Mouse (Mus musculus): Measurements from ENCODE around the gene Ptprj. TPM values are rescaled to one million over a fixed set of nuclear protein-coding genes. Genes with fewer than 3 reads are reported as not detected.

The Ptprj gene
- polyA plus RNA-seq, 1 experiment from 2014 or later = 1.5 TPM

DNA sequence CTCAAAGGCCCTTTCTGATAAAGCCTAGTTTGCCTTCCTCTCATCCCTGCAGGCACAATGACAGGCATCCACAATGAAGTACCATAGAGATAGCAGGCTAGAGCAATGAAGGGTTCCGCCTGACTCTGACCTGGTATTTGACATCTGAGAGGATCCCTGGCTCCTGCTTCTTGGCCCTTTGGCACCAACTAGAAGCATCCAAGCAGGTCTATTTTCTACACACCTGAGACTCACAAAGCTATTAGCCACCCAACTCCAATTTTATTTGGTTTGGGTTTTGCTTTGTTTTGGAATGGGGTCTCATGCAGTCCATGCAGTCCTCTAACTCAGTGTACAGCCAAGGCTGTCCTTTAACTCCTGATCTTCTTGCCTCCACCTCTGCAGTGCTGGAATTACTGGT lies 7.7 kb upstream of the Ptprj start:
- no peaks in the 10 kb centered on the region for H3K4me1 ChIP-seq
- H3K4me3 ChIP-seq = no peak overlapping the region
- H3K9me3 ChIP-seq = no peaks in the 10 kb centered on the region
- no peak overlapping the region for H3K4me2 ChIP-seq
- no peak overlapping the region for H3K27ac ChIP-seq
- ATAC-seq (ENCODE audit: insufficient number of reproducible peaks, low FRiP score, low TSS enrichment, low read depth) = no peak
- no peak overlapping the region for H3K9ac ChIP-seq
- 80% methylated on average over 1 of the region's 1 CpGs for WGBS
- H3K36me3 ChIP-seq = no peaks in the 10 kb centered on the region
- no peaks in the 10 kb centered on the region for H3K27me3 ChIP-seq

DNA sequence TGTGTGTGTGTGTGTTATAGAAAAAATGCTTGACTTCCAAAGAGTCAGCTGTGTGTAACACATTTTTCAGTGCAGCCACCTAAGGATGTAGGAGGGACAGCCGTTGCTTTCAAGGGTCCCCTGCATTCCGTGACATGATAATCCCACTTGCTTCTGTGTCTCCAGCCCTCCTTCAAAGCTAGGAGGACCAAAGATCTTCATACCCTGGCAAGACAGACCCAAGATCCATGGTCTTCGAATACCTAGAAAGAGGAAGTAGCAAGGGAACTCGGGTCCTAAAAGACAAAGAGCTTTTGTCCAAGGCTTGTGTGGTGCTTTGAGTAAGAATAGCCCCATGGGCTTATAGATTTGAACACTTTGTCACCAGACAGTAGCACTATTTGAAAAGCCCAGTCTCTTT lies 4.1 kb upstream of the Ptprj start:
- Histone ChIP-seq H3K36me3 (no peaks in the 10 kb centered on the region), H3K9ac (no peak overlapping the region), H3K9me3 (no peaks in the 10 kb centered on the region), H3K4me3 (no peak overlapping the region), H3K4me1 (peaks cover 12% of the 10 kb centered on the region), H3K4me2 (no peak overlapping the region), H3K27ac (no peak overlapping the region), H3K27me3 (0 out of 2 replicates have a peak, but pooled peaks cover 16% of the 10 kb centered on the region)
- ATAC-seq (ENCODE audit: insufficient number of reproducible peaks, low FRiP score, low TSS enrichment, low read depth) = no peak
- 73% methylated on average over 4 of the region's 4 CpGs for WGBS

DNA sequence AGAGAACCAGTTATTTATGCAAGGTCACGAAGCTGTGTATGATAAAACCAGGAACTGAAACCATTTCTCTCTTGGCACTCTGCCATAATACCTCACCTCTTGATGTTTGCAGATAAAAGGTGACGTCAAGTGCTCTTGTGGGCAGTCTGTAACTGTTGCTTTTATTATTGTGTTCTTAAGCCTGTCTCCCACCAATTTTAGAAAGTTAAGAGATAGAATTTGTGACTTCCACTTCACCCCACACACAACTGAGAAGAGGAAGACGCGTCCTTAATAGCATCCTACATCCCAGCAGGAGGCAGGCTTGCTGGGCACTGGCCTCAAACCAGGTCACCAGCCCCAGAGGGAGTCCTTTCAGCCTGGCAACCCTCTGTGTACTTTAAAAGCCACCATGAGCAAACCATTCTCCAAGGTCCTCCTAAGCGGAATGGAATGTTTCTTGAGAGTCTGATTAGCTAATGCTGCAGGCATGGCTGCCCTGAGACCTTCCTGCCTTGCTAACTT lies 3.2 kb upstream of the Ptprj start:
- Histone ChIP-seq H3K36me3 (no peaks in the 10 kb centered on the region), H3K9me3 (no peaks in the 10 kb centered on the region), H3K4me1 (peaks cover 18% of the 10 kb centered on the region), H3K9ac (no peak overlapping the region), H3K4me3 (no peak overlapping the region), H3K27ac (no peak overlapping the region), H3K4me2 (no peak overlapping the region), H3K27me3 (0 out of 2 replicates have a peak, but pooled peaks cover 16% of the 10 kb centered on the region)
- no peak for ATAC-seq (ENCODE audit: insufficient number of reproducible peaks, low FRiP score, low TSS enrichment, low read depth)
- 35% methylated on average over 5 of the region's 5 CpGs for WGBS

DNA sequence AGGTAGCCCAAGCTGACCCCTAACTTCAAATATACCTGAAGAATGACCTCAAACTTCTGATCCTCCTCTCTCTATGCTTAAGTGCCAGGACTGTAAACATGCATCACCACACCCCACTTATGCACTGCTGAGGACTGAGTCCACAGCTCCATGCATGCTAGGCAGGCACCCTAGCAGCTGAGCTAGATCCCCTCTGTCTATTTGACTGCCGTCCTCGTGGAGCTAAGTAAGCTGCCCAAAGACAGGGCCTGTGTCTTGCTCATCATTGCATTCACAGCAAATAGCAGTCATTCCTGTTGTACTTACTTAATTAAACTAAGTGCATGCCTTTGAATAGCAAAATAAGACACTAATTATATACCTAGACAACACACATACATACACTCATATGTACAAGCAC lies 2.4 kb upstream of the Ptprj start:
- H3K4me3 ChIP-seq = no peak overlapping the region
- H3K4me2 ChIP-seq = no peak overlapping the region
- H3K9me3 ChIP-seq = no peaks in the 10 kb centered on the region
- H3K27me3 ChIP-seq = 0 out of 2 replicates have a peak, but pooled peaks cover 16% of the 10 kb centered on the region
- H3K4me1 ChIP-seq = peaks cover 18% of the 10 kb centered on the region
- no peak overlapping the region for H3K9ac ChIP-seq
- WGBS = 61% methylated on average over 2 of the region's 2 CpGs
- no peak overlapping the region for H3K27ac ChIP-seq
- ATAC-seq (ENCODE audit: insufficient number of reproducible peaks, low FRiP score, low TSS enrichment, low read depth) = no peak
- H3K36me3 ChIP-seq = no peaks in the 10 kb centered on the region

DNA sequence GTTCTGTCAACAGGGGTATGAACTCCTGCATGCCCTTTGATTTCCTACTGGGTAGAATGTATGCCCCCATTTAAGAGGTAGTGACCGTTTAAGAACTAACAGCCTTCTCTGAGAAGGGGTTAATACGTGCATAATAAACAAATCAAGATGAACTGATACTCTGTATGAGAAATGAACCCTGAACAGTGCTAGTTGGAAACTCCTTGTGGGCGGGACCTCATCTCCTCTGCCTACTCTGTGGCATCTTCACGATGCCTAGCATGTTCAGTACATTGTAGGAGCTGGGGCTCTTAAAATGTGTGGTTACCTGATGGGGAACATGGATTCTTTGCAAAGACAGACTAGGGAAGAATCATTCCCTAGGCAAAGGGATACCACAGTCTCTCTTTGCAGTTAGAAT lies 1.9 kb upstream of the Ptprj start:
- Histone ChIP-seq H3K27me3 (0 out of 2 replicates have a peak, but pooled peaks cover 16% of the 10 kb centered on the region), H3K4me3 (no peak overlapping the region), H3K27ac (no peak overlapping the region), H3K4me2 (no peak overlapping the region), H3K9me3 (no peaks in the 10 kb centered on the region), H3K9ac (no peak overlapping the region), H3K36me3 (no peaks in the 10 kb centered on the region), H3K4me1 (peaks cover 18% of the 10 kb centered on the region)
- no peak for ATAC-seq (ENCODE audit: insufficient number of reproducible peaks, low FRiP score, low TSS enrichment, low read depth)
- 79% methylated on average over 4 of the region's 4 CpGs for WGBS

DNA sequence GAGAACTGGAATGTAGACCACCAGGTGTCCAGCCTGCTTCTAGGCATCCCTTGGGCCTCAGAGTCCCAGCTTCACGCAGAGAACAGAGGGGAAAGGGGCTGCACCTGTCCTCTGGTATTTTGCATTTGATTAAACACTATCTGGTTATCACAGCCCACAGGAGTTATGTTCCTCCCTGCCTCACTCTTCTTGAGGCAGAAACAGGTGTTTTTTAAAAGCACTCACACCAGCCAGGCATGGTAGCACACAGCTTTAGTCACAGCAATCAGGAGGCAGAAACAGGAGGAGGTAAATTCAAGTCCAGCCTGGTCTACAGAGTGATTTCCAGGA lies 1.3 kb upstream of the Ptprj start:
- 18% methylated on average over 1 of the region's 1 CpGs for WGBS
- H3K4me2 ChIP-seq = no peak overlapping the region

DNA sequence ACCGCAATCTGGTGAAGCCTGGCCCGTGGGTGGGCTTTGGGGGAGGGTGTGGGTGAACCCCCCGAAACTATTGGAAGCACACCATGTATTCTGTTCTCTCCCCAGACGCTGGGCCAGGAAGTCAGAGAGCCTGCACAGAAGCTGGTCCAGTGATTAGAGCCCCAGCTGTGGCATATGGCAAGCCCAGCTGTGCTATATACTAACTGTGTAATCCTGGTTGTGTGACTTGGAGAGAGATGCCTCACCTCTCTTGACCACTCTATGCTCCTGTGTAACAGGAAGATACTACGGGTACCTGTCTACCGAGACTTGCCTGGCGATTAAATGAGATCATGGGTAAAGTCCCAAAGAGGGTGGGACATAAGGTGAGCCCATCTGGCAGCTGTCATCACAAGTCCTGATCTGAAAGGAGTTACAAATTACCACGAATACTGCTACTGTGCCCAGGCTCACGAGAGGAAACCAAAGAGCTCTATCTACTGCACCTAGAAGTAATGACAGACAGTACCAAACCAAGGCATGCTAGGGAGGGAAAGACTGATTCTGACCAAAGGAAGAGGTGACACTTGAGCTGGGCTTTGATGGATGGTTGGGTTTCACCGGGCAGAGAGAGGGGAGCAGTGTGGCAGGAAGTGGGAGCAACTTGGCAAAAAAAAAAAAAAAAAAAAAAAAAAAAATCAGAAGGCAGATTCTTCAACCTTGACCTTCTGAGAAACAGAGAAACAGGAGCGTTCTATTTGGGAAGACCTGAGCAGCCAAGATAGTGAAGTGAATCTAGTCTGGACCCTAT lies 754 bp upstream of the Ptprj start:
- WGBS = 11% methylated on average over 11 of the region's 11 CpGs
- Histone ChIP-seq H3K9me3 (no peaks in the 10 kb centered on the region), H3K4me3 (peak overlapping the region; percentile 60), H3K9ac (peak overlapping the region; percentile 64), H3K36me3 (no peaks in the 10 kb centered on the region), H3K4me2 (peak overlapping the region; percentile 95), H3K27ac (peak overlapping the region; percentile 73), H3K4me1 (peaks cover 18% of the 10 kb centered on the region), H3K27me3 (0 out of 2 replicates have a peak, but pooled peaks cover 16% of the 10 kb centered on the region)
- no peak; the same call in 1 of the 2 replicates for ATAC-seq (ENCODE audit: insufficient number of reproducible peaks, low FRiP score, low TSS enrichment, low read depth)

More for the DNA sequence above, 1.3 kb upstream of the Ptprj start:
- H3K27ac ChIP-seq = no peak overlapping the region
- H3K9me3 ChIP-seq = no peaks in the 10 kb centered on the region
- H3K36me3 ChIP-seq = no peaks in the 10 kb centered on the region
- no peak for ATAC-seq (ENCODE audit: insufficient number of reproducible peaks, low FRiP score, low TSS enrichment, low read depth)
- H3K4me1 ChIP-seq = peaks cover 18% of the 10 kb centered on the region
- no peak overlapping the region for H3K4me3 ChIP-seq
- no peak overlapping the region for H3K9ac ChIP-seq
- H3K27me3 ChIP-seq = 0 out of 2 replicates have a peak, but pooled peaks cover 16% of the 10 kb centered on the region

DNA sequence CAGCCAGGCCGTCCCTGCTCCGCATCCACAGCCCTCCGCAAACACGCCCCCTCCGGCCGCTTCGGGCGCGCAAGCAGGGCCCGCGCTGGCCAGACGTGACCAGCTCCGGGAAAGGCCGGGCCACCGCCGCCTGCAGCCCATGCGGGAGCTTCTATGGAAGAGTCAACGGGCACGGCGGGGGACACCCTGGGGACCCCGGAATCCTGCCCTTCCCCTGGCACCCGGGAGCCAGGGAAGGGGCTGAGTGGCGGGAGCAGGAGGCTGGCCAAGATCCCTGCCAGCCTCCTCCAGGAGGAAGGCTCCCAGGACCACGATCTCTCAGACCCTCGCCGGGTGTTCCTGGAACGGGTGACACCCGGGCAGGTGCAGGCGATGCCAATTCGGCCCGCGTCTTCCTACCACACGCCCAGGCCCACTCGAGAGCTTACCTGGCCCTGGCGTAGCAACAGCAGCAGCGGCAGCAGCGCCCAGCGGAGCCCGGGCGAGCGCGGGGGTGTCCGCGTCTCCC lies 665 bp downstream of the Ptprj start:
- Histone ChIP-seq H3K9ac (peak overlapping the region; percentile 64), H3K27ac (peak overlapping the region; percentile 73), H3K4me3 (peak overlapping the region; percentile 60), H3K36me3 (no peaks in the 10 kb centered on the region), H3K4me1 (peaks cover 18% of the 10 kb centered on the region), H3K27me3 (0 out of 2 replicates have a peak, but pooled peaks cover 16% of the 10 kb centered on the region), H3K9me3 (no peaks in the 10 kb centered on the region), H3K4me2 (peak overlapping the region; percentile 95)
- 0% methylated on average over 43 of the region's 44 CpGs for WGBS
- no peak for ATAC-seq (ENCODE audit: insufficient number of reproducible peaks, low FRiP score, low TSS enrichment, low read depth)

DNA sequence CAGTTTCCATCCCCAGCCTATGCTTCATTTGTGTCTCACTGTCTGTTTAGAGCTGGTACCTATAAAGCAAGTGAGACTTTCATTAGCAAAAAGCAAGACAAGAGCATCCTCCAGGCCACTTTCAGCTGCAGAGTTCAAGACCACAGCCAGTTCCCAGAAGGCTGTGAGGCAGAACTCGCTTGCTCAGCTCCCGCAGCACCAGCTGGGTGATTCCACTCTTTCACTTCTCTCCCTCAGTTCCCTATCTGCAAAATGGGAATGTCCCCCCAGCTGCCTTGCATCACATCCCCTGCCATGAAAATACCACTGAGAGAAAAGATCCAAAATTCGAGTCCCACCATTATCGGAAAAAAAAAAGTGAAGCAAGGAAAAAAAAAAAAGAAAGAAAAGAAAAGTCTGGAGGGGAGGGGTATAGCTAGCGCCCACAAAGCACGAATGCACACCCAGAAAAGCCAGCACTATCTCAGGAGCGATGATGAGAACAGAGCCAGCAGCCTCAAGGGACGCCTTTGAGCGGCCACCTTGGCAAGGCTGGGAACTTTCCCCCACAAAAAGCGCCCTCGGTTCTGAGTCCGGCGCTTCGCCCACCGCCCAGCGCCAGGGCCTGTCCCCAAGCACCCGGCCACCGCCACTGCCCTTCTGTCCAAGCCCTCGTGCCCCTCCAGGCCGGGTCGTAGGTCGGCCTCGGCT lies 1.3 kb downstream of the Ptprj start:
- H3K4me1 ChIP-seq = peaks cover 19% of the 10 kb centered on the region
- H3K9me3 ChIP-seq = no peaks in the 10 kb centered on the region
- H3K4me3 ChIP-seq = peak overlapping the region; percentile 60
- H3K27me3 ChIP-seq = 0 out of 2 replicates have a peak, but pooled peaks cover 16% of the 10 kb centered on the region
- peak overlapping the region; percentile 95 for H3K4me2 ChIP-seq
- no peak overlapping the region for H3K27ac ChIP-seq
- no peak for ATAC-seq (ENCODE audit: insufficient number of reproducible peaks, low FRiP score, low TSS enrichment, low read depth)
- peak overlapping the region; percentile 64 for H3K9ac ChIP-seq
- WGBS = 3% methylated on average over 23 of the region's 23 CpGs
- H3K36me3 ChIP-seq = no peaks in the 10 kb centered on the region

DNA sequence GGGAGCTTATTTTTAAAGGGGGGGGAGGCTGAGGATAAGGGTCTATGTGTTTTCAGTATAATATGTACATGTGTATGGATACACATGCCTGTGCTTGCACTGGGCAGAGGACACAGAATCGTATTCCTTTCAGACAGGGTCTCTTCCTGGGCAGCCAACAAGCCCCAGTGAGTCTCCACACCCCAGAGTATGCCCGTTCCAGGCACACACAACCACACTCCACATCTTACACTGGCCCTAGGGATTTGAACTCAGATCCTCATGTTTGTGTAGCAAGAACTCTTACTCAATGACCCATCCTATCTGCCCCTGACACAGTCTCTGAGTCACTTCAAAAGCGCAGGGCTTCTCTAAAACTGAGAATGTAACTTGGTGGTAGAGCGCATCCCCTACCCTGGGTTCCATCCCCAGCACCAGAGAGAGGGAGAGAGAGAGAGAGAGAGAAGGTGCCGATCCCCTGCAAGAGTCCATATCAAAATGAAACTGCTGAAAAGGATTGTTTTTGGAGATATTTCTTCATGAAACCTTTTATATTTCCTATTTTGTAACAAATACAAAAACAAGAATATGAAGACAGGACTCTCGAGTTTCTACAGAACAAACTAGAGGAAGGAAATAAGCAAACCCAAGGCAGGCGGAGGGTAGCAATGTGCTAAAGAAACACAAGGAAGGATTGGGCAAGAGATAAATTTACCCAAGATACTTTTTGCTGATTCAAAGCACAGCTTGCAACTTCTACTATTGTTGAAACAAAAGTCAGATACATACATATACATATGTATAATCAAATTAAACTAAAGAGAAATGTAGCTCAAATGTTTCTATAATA lies 2.8 kb downstream of the Ptprj start:
- H3K27me3 ChIP-seq = 0 out of 2 replicates have a peak, but pooled peaks cover 13% of the 10 kb centered on the region
- H3K9ac ChIP-seq = no peak overlapping the region
- no peak for ATAC-seq (ENCODE audit: insufficient number of reproducible peaks, low FRiP score, low TSS enrichment, low read depth)
- 88% methylated on average over 7 of the region's 7 CpGs for WGBS
- no peaks in the 10 kb centered on the region for H3K9me3 ChIP-seq
- peaks cover 20% of the 10 kb centered on the region for H3K4me1 ChIP-seq
- no peak overlapping the region for H3K4me3 ChIP-seq
- no peaks in the 10 kb centered on the region for H3K36me3 ChIP-seq
- H3K4me2 ChIP-seq = no peak overlapping the region
- H3K27ac ChIP-seq = no peak overlapping the region

DNA sequence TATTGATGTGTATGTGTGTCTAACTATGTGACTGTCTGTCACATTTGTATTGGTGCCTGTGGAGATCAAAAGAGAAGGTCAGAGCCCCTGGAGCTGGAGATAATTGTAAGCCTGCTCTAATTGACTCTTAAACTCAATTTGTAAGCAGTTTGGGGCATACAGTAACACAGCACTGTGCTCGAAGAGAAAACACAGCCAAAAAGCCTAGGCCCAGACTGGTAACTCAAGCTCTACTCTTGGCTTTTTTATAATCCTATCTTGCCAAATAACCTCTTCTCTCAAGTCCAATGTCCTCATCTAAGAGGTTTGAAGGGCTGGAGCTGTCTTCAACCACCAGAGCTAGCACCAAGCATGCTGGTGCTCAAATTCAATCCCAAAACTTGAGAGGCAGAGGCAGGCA lies 3.5 kb downstream of the Ptprj start:
- H3K9me3 ChIP-seq = no peaks in the 10 kb centered on the region
- H3K36me3 ChIP-seq = no peaks in the 10 kb centered on the region
- WGBS = 19% methylated on average over 1 of the region's 1 CpGs
- H3K4me1 ChIP-seq = peaks cover 20% of the 10 kb centered on the region
- H3K27me3 ChIP-seq = 0 out of 2 replicates have a peak, but pooled peaks cover 9% of the 10 kb centered on the region
- H3K9ac ChIP-seq = no peak overlapping the region
- no peak overlapping the region for H3K27ac ChIP-seq
- H3K4me3 ChIP-seq = no peak overlapping the region
- no peak overlapping the region for H3K4me2 ChIP-seq
- no peak for ATAC-seq (ENCODE audit: insufficient number of reproducible peaks, low FRiP score, low TSS enrichment, low read depth)
